In the genomic region with DNA sequence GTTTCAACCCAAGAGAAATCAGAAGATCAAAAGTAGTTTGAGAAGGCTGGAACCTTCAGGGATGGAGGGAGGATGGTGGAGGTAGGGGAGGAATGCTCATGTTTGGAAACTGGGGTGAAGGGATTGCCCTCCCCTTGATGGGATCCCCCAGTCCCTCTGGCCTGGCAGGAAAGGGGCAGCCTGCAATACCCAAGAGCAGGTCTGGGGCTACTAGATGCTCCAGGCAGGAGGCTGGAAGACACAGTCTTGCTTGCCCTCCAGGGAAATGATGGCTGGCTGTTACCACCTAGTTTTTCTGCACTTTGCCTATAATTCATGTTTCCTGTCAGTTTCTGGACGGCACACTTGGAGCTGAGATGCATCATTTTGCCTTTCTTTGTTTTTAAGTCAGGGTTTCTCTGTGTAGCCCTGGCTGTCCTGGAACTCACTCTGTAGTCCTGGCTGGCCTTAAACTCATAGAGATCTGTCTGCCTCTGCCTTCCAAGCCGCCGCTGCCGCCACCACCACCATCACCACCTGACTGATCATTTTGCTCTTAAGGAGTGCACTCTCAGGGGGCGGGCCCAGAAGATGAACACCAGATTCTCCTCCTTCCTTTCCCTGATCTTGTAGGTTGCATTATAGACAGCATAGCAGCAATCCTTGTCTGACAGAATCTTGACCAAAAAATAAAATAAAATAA, we compare ENCODE assay signal across 17 mouse cellular contexts. TPM values are rescaled to one million over a fixed set of nuclear protein-coding genes. Genes with fewer than 3 reads are reported as not detected.
"Had no signal": no experiment of that assay in that cellular context is flagged by ENCODE, and none has a peak within 500 bp of the region (broad histone marks: within the 10 kb centered on the region; RNA-seq: fewer than 3 reads in every experiment).

No protein-coding gene starts in this region.

- H3K27me3 ChIP-seq: lung, embryonic 15.5 days; midbrain, embryonic 13.5 days; midbrain, embryonic 15.5 days; neural tube, embryonic 12.5 days; stomach, embryonic 15.5 days had no signal

- H3K27ac ChIP-seq: lung, embryonic 15.5 days; macrophage; midbrain, embryonic 13.5 days; midbrain, embryonic 15.5 days; neural tube, embryonic 12.5 days; stomach, embryonic 15.5 days; stomach, postnatal 0 days had no signal

- H3K4me1 ChIP-seq: lung, embryonic 15.5 days; midbrain, embryonic 13.5 days; neural tube, embryonic 12.5 days; stomach, embryonic 15.5 days had no signal

- ATAC-seq: liver, postnatal 0 days; lung, postnatal 0 days; midbrain, embryonic 13.5 days; midbrain, embryonic 15.5 days had no signal

- H3K9ac ChIP-seq: liver, postnatal 0 days; lung, embryonic 15.5 days; midbrain, embryonic 13.5 days; midbrain, embryonic 15.5 days; neural tube, embryonic 12.5 days; stomach, embryonic 15.5 days had no signal

- H3K4me2 ChIP-seq: lung, embryonic 15.5 days; midbrain, embryonic 13.5 days; midbrain, embryonic 15.5 days; neural tube, embryonic 12.5 days; stomach, embryonic 15.5 days had no signal

- DNase-seq: liver, postnatal 0 days; lung, adult 2 months; lung, postnatal 14 days; lung, postnatal 36 days; right cerebral cortex, postnatal 14 days; thymus, adult 2 months; thymus, postnatal 25 days had no signal

- H3K36me3 ChIP-seq: lung, embryonic 15.5 days; midbrain, embryonic 13.5 days; midbrain, embryonic 15.5 days; neural tube, embryonic 12.5 days; stomach, embryonic 15.5 days had no signal

- H3K4me3 ChIP-seq: lung, embryonic 15.5 days; megakaryocyte, embryonic 14.5 days; midbrain, embryonic 13.5 days; midbrain, embryonic 15.5 days; neural tube, embryonic 12.5 days; stomach, embryonic 15.5 days had no signal

- H3K9me3 ChIP-seq: lung, embryonic 15.5 days; megakaryocyte, embryonic 14.5 days; midbrain, embryonic 13.5 days; midbrain, embryonic 15.5 days; neural tube, embryonic 12.5 days; stomach, embryonic 15.5 days had no signal

RNA-seq across cellular contexts. Expression of gene F2rl1, which starts 53.1 kb away (rescaled TPM):
- polyA plus RNA-seq: macrophage; neural tube, embryonic 14.5 days had no signal
